Mouse (Mus musculus): ENCODE results near the gene Lmo7. TPM values are rescaled to one million over a fixed set of nuclear protein-coding genes. Genes with fewer than 3 reads are reported as not detected.

The Lmo7 gene
- polyA plus RNA-seq, 1 experiment: 0.79 TPM

- no peaks in the 10 kb centered on the region for H3K27me3 ChIP-seq (ENCODE audit: control insufficient read depth, insufficient read depth, low read length)
- H3K4me1 ChIP-seq (ENCODE audit: control insufficient read depth, insufficient read depth, insufficient read length): no peaks in the 10 kb centered on the region
- H3K36me3 ChIP-seq (ENCODE audit: control insufficient read depth, insufficient read depth, low read length): no peaks in the 10 kb centered on the region
- TF ChIP-seq POLR2A (IDR thresholded peaks at IDR 0.05; ENCODE audit: low read depth, low read length) (no peak), CTCF (IDR thresholded peaks at IDR 0.05; ENCODE audit: extremely low read depth, insufficient read depth, insufficient read length, insufficient replicate concordance) (no peak)
- no peak overlapping the region for H3K27ac ChIP-seq (ENCODE audit: insufficient read depth, low read length)
- 88% methylated on average over 1 of the region's 1 CpGs for WGBS
- DNase-seq (ENCODE audit: low read depth in 1 of 2, low spot score in 2 of 2): no peak
- H3K4me3 ChIP-seq (ENCODE audit: extremely low read depth, insufficient read depth, insufficient read length): no peak overlapping the region
These were observed 123.5 kb downstream of the Lmo7 start for GRCm38 (mm10) chr14:101853207-101853606.

GRCm38 (mm10) chr14:101853722-101854121 lies 124.0 kb downstream of the Lmo7 start:
- 62% methylated on average over 4 of the region's 4 CpGs for WGBS
- no peaks in the 10 kb centered on the region for H3K36me3 ChIP-seq (ENCODE audit: control insufficient read depth, insufficient read depth, low read length)

DNA sequence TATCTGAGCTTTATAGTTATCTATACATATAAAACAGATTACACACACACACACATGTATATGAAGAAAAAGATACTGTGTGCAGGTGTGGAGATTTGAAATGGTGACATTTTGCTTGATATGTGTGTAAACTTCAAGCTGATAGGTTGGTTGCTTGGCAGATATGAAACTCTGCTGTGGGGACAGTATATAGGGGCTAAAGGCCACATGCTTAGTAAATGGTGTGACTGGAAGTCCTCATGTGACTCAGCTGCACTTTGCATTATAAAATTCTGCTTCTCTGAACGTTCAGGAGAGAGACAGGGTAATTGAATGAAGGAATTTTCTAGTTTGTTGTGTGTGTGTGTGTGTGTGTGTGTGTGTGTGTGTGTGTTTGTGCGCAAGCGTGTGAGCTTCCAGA lies 124.5 kb downstream of the Lmo7 start:
- no peak for TF ChIP-seq POLR2A (IDR thresholded peaks at IDR 0.05; ENCODE audit: low read depth, low read length)
- TF ChIP-seq CTCF (IDR thresholded peaks at IDR 0.05; ENCODE audit: extremely low read depth, insufficient read depth, insufficient read length, insufficient replicate concordance): no peak
- no peaks in the 10 kb centered on the region for H3K36me3 ChIP-seq (ENCODE audit: control insufficient read depth, insufficient read depth, low read length)
- no peak overlapping the region for H3K4me3 ChIP-seq (ENCODE audit: extremely low read depth, insufficient read depth, insufficient read length)
- no peaks in the 10 kb centered on the region for H3K4me1 ChIP-seq (ENCODE audit: control insufficient read depth, insufficient read depth, insufficient read length)
- DNase-seq (ENCODE audit: low read depth in 1 of 2, low spot score in 2 of 2): no peak
- no peak overlapping the region for H3K27ac ChIP-seq (ENCODE audit: insufficient read depth, low read length)
- no peaks in the 10 kb centered on the region for H3K27me3 ChIP-seq (ENCODE audit: control insufficient read depth, insufficient read depth, low read length)
- 87% methylated on average over 3 of the region's 3 CpGs for WGBS

More at GRCm38 (mm10) chr14:101853722-101854121, 124.0 kb downstream of the Lmo7 start:
- no peaks in the 10 kb centered on the region for H3K27me3 ChIP-seq (ENCODE audit: control insufficient read depth, insufficient read depth, low read length)
- no peak overlapping the region for H3K27ac ChIP-seq (ENCODE audit: insufficient read depth, low read length)
- TF ChIP-seq POLR2A (IDR thresholded peaks at IDR 0.05; ENCODE audit: low read depth, low read length) (no peak), CTCF (IDR thresholded peaks at IDR 0.05; ENCODE audit: extremely low read depth, insufficient read depth, insufficient read length, insufficient replicate concordance) (no peak)
- no peaks in the 10 kb centered on the region for H3K4me1 ChIP-seq (ENCODE audit: control insufficient read depth, insufficient read depth, insufficient read length)
- no peak for DNase-seq (ENCODE audit: low read depth in 1 of 2, low spot score in 2 of 2)
- no peak overlapping the region for H3K4me3 ChIP-seq (ENCODE audit: extremely low read depth, insufficient read depth, insufficient read length)

- WGBS: 81% methylated on average over 8 of the region's 8 CpGs
These were observed 129.6 kb downstream of the Lmo7 start for GRCm38 (mm10) chr14:101859305-101859886.

DNA sequence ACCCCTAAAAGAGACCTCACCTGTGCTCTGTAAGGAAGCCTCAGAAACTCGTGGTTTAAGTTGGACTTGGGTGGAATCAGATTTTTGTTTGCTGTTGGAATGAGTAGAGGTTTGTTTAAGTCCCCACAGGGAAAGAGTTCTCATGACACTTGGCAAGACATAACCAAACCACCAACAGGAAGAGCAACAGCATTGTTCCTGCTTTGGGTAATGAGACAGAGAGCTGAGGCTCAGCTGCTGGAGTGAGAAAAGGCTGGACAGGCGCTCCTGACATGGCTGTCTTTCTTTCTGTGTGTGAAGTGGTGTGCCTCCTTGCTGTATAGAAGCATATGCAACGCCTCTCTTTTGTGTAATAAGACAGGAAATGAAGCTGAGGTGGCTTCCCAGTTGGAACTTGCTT lies 132.3 kb downstream of the Lmo7 start:
- no peaks in the 10 kb centered on the region for H3K4me1 ChIP-seq (ENCODE audit: control insufficient read depth, insufficient read depth, insufficient read length)
- no peak overlapping the region for H3K4me3 ChIP-seq (ENCODE audit: extremely low read depth, insufficient read depth, insufficient read length)
- H3K27me3 ChIP-seq (ENCODE audit: control insufficient read depth, insufficient read depth, low read length): no peaks in the 10 kb centered on the region
- H3K36me3 ChIP-seq (ENCODE audit: control insufficient read depth, insufficient read depth, low read length): no peaks in the 10 kb centered on the region
- TF ChIP-seq CTCF (IDR thresholded peaks at IDR 0.05; ENCODE audit: extremely low read depth, insufficient read depth, insufficient read length, insufficient replicate concordance) (no peak), POLR2A (IDR thresholded peaks at IDR 0.05; ENCODE audit: low read depth, low read length) (no peak)
- WGBS: 25% methylated on average over 3 of the region's 3 CpGs
- DNase-seq (ENCODE audit: low read depth in 1 of 2, low spot score in 2 of 2): no peak
- no peak overlapping the region for H3K27ac ChIP-seq (ENCODE audit: insufficient read depth, low read length)

More at GRCm38 (mm10) chr14:101859305-101859886, 129.6 kb downstream of the Lmo7 start:
- H3K36me3 ChIP-seq (ENCODE audit: control insufficient read depth, insufficient read depth, low read length): no peaks in the 10 kb centered on the region
- DNase-seq (ENCODE audit: low read depth in 1 of 2, low spot score in 2 of 2): no peak
- TF ChIP-seq POLR2A (IDR thresholded peaks at IDR 0.05; ENCODE audit: low read depth, low read length) (no peak), CTCF (IDR thresholded peaks at IDR 0.05; ENCODE audit: extremely low read depth, insufficient read depth, insufficient read length, insufficient replicate concordance) (no peak)
- H3K4me1 ChIP-seq (ENCODE audit: control insufficient read depth, insufficient read depth, insufficient read length): no peaks in the 10 kb centered on the region
- no peak overlapping the region for H3K27ac ChIP-seq (ENCODE audit: insufficient read depth, low read length)
- H3K4me3 ChIP-seq (ENCODE audit: extremely low read depth, insufficient read depth, insufficient read length): no peak overlapping the region
- no peaks in the 10 kb centered on the region for H3K27me3 ChIP-seq (ENCODE audit: control insufficient read depth, insufficient read depth, low read length)

- 70% methylated on average over 10 of the region's 10 CpGs for WGBS
These were observed 137.4 kb downstream of the Lmo7 start for GRCm38 (mm10) chr14:101867071-101867733.

DNA sequence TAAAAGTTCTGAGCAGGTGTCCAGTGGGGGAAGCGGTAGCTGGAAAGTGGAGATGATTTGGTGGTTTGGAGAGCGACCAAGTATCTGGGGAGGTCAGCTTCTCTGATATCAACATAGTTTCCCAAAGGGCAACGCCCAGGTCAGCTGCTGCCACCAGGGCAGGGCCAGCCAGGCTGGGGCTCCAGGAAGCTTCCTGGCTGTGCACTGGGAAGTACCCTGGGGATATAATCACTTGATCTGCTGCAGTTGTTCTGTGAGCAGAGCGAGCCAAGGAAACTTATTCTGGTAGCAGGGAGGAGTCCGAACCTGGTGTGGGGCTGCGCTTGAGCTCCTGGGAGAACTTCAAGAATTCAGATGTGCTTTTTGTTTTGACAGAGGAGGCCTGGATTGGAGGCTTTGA lies 139.4 kb downstream of the Lmo7 start:
- WGBS: 88% methylated on average over 6 of the region's 6 CpGs
- Histone ChIP-seq H3K4me1 (ENCODE audit: control insufficient read depth, insufficient read depth, insufficient read length) (no peaks in the 10 kb centered on the region), H3K4me3 (ENCODE audit: extremely low read depth, insufficient read depth, insufficient read length) (no peak overlapping the region), H3K27me3 (ENCODE audit: control insufficient read depth, insufficient read depth, low read length) (no peaks in the 10 kb centered on the region), H3K36me3 (ENCODE audit: control insufficient read depth, insufficient read depth, low read length) (no peaks in the 10 kb centered on the region), H3K27ac (ENCODE audit: insufficient read depth, low read length) (no peak overlapping the region)
- TF ChIP-seq POLR2A (IDR thresholded peaks at IDR 0.05; ENCODE audit: low read depth, low read length): no peak
- no peak for TF ChIP-seq CTCF (IDR thresholded peaks at IDR 0.05; ENCODE audit: extremely low read depth, insufficient read depth, insufficient read length, insufficient replicate concordance)
- DNase-seq (ENCODE audit: low read depth in 1 of 2, low spot score in 2 of 2): no peak

More at GRCm38 (mm10) chr14:101867071-101867733, 137.4 kb downstream of the Lmo7 start:
- no peaks in the 10 kb centered on the region for H3K4me1 ChIP-seq (ENCODE audit: control insufficient read depth, insufficient read depth, insufficient read length)
- DNase-seq (ENCODE audit: low read depth in 1 of 2, low spot score in 2 of 2): no peak
- H3K4me3 ChIP-seq (ENCODE audit: extremely low read depth, insufficient read depth, insufficient read length): no peak overlapping the region
- H3K27ac ChIP-seq (ENCODE audit: insufficient read depth, low read length): no peak overlapping the region
- H3K36me3 ChIP-seq (ENCODE audit: control insufficient read depth, insufficient read depth, low read length): no peaks in the 10 kb centered on the region
- no peak for TF ChIP-seq CTCF (IDR thresholded peaks at IDR 0.05; ENCODE audit: extremely low read depth, insufficient read depth, insufficient read length, insufficient replicate concordance)
- H3K27me3 ChIP-seq (ENCODE audit: control insufficient read depth, insufficient read depth, low read length): no peaks in the 10 kb centered on the region

Data from spleen, adult 2 months (tissue).